Mouse (Mus musculus) intestine, embryonic 16.5 days (tissue): ENCODE measurements at regions not wholly inside any gene's neighbourhood (a gene's known extent, or its start where the extent isn't known, plus 50 kb on each side); places are given as distances from the start of the nearest gene placed in this dataset.
"Not testable (repeated sequence)": the region's sequence is repeated elsewhere in the genome, so short reads cannot be mapped to it uniquely, and the experiment has no call there.

Source experiments
- ATAC-seq: fragments of 200-750 bp; cut with Nextera tagmentation; 2 replicates; pipeline ENCODE4 v1.8.0; 2017; ENCODE audit warnings: moderate TSS enrichment, moderate library complexity
- H3K27ac ChIP-seq: fragments of 300-500 bp; sonication (generic); 2 replicates; pipeline ENCODE4 v1.5.1; 2014; ENCODE audit warnings: mild to moderate bottlenecking, low read length
- H3K27me3 ChIP-seq: fragments of 300-500 bp; sonication (generic); replicated peaks from 2 replicates; pipeline ENCODE4 v1.6.1; 2014; ENCODE audit warnings: low read length, control low read depth, mixed read lengths; ENCODE audit not compliant: control insufficient read depth, insufficient read depth
- H3K36me3 ChIP-seq: fragments of 300-500 bp; sonication (generic); 2 replicates; pipeline ENCODE4 v1.6.1; 2014; ENCODE audit warnings: low read length, control low read depth; ENCODE audit not compliant: control insufficient read depth, insufficient read depth
- H3K4me1 ChIP-seq: fragments of 300-500 bp; sonication (generic); 2 replicates; pipeline ENCODE4 v1.6.1; 2014; ENCODE audit warnings: low read length, control low read depth, mixed read lengths; ENCODE audit not compliant: control insufficient read depth, insufficient read depth
- H3K4me2 ChIP-seq: fragments of 300-500 bp; sonication (generic); 2 replicates; pipeline ENCODE4 v1.6.1; 2014; ENCODE audit warnings: low read depth, low read length, control low read depth
- H3K4me3 ChIP-seq: fragments of 300-500 bp; sonication (generic); 2 replicates; pipeline ENCODE4 v1.5.1; 2014; ENCODE audit warnings: mild to moderate bottlenecking, low read length
- H3K9ac ChIP-seq: fragments of 300-500 bp; sonication (generic); 2 replicates; pipeline ENCODE4 v1.6.1; 2014; ENCODE audit warnings: low read depth, low read length
- H3K9me3 ChIP-seq: fragments of 300-500 bp; sonication (generic); 2 replicates; pipeline ENCODE4 v1.6.1; 2016; ENCODE audit warnings: low read length, control low read depth; ENCODE audit not compliant: control insufficient read depth
- WGBS: fragments of 180-500 bp; shearing (Covaris S2); extraction: QIAGEN DNeasy Blood & Tissue Kit; methylation state at CpG from one replicate; pipeline ENCODE4 v1.1.7; 2014; 5-methylcytosine and 5-hydroxymethylcytosine counted together

- not testable (repeated sequence) for H3K4me1 ChIP-seq, H3K36me3 ChIP-seq, ATAC-seq, H3K4me3 ChIP-seq, H3K4me2 ChIP-seq, H3K27ac ChIP-seq, H3K9me3 ChIP-seq, H3K9ac ChIP-seq, H3K27me3 ChIP-seq
- WGBS = 87% methylated on average over 2 of the region's 2 CpGs
Observed at GRCm38 (mm10) chr10:56891530-56891929, 514.4 kb downstream of the Gja1 start.

- no peaks in the 10 kb centered on the region for H3K27me3 ChIP-seq
- H3K4me1 ChIP-seq = no peaks in the 10 kb centered on the region
- no peak overlapping the region for H3K9ac ChIP-seq
- no peaks in the 10 kb centered on the region for H3K9me3 ChIP-seq
- H3K4me3 ChIP-seq = no peak overlapping the region
- H3K4me2 ChIP-seq = no peak overlapping the region
- H3K36me3 ChIP-seq = no peaks in the 10 kb centered on the region
- no peak for ATAC-seq
- 69% methylated on average over 10 of the region's 10 CpGs for WGBS
- H3K27ac ChIP-seq = no peak overlapping the region
Observed at GRCm38 (mm10) chr10:56892666-56893209, 515.6 kb downstream of the Gja1 start.

GRCm38 (mm10) chr10:56893210-56893705, 516.1 kb downstream of the Gja1 start:
- H3K36me3 ChIP-seq = no peaks in the 10 kb centered on the region
- WGBS = 62% methylated on average over 8 of the region's 8 CpGs
- H3K27ac ChIP-seq = no peak overlapping the region
- H3K9me3 ChIP-seq = no peaks in the 10 kb centered on the region
- no peaks in the 10 kb centered on the region for H3K4me1 ChIP-seq
- H3K9ac ChIP-seq = no peak overlapping the region
- ATAC-seq = no peak
- H3K4me2 ChIP-seq = no peak overlapping the region
- H3K27me3 ChIP-seq = no peaks in the 10 kb centered on the region
- no peak overlapping the region for H3K4me3 ChIP-seq

GRCm38 (mm10) chr10:56899640-56900274, 522.6 kb downstream of the Gja1 start:
- Histone ChIP-seq H3K27me3 (no peaks in the 10 kb centered on the region), H3K4me1 (no peaks in the 10 kb centered on the region), H3K4me3 (no peak overlapping the region), H3K27ac (no peak overlapping the region), H3K9me3 (no peaks in the 10 kb centered on the region), H3K4me2 (no peak overlapping the region), H3K9ac (no peak overlapping the region), H3K36me3 (no peaks in the 10 kb centered on the region)
- WGBS = 81% methylated on average over 5 of the region's 5 CpGs
- ATAC-seq = no peak

GRCm38 (mm10) chr10:56900914-56901313, 523.8 kb downstream of the Gja1 start:
- H3K9ac ChIP-seq = no peak overlapping the region
- no peak for ATAC-seq
- 78% methylated on average over 6 of the region's 6 CpGs for WGBS
- H3K4me1 ChIP-seq = no peaks in the 10 kb centered on the region
- no peak overlapping the region for H3K27ac ChIP-seq
- no peaks in the 10 kb centered on the region for H3K27me3 ChIP-seq
- no peaks in the 10 kb centered on the region for H3K9me3 ChIP-seq
- H3K4me2 ChIP-seq = no peak overlapping the region
- H3K36me3 ChIP-seq = no peaks in the 10 kb centered on the region
- H3K4me3 ChIP-seq = no peak overlapping the region

- no peak overlapping the region for H3K27ac ChIP-seq
- H3K4me3 ChIP-seq = no peak overlapping the region
- H3K4me1 ChIP-seq = no peaks in the 10 kb centered on the region
- no peaks in the 10 kb centered on the region for H3K9me3 ChIP-seq
- H3K27me3 ChIP-seq = no peaks in the 10 kb centered on the region
- no peak for ATAC-seq
- no peaks in the 10 kb centered on the region for H3K36me3 ChIP-seq
- no peak overlapping the region for H3K4me2 ChIP-seq
- 82% methylated on average over 1 of the region's 1 CpGs for WGBS
- no peak overlapping the region for H3K9ac ChIP-seq
Observed at GRCm38 (mm10) chr10:56912711-56913110, 535.6 kb downstream of the Gja1 start.

GRCm38 (mm10) chr10:56914103-56914502, 537.0 kb downstream of the Gja1 start:
- Histone ChIP-seq H3K9me3 (no peaks in the 10 kb centered on the region), H3K27me3 (no peaks in the 10 kb centered on the region), H3K27ac (no peak overlapping the region), H3K9ac (no peak overlapping the region), H3K4me3 (no peak overlapping the region), H3K4me2 (no peak overlapping the region), H3K36me3 (no peaks in the 10 kb centered on the region), H3K4me1 (no peaks in the 10 kb centered on the region)
- ATAC-seq = no peak
- WGBS = 78% methylated on average over 5 of the region's 5 CpGs

GRCm38 (mm10) chr10:56918412-56918811, 541.3 kb downstream of the Gja1 start:
- no peak overlapping the region for H3K4me3 ChIP-seq
- H3K27ac ChIP-seq = no peak overlapping the region
- no peak overlapping the region for H3K9ac ChIP-seq
- 0 out of 2 replicates have a peak, but pooled peaks cover 4% of the 10 kb centered on the region for H3K4me1 ChIP-seq
- no peaks in the 10 kb centered on the region for H3K27me3 ChIP-seq
- H3K4me2 ChIP-seq = no peak overlapping the region
- 73% methylated on average over 5 of the region's 5 CpGs for WGBS
- H3K9me3 ChIP-seq = no peaks in the 10 kb centered on the region
- no peak for ATAC-seq
- H3K36me3 ChIP-seq = no peaks in the 10 kb centered on the region

- 40% methylated on average over 20 of the region's 20 CpGs for WGBS
- Histone ChIP-seq H3K36me3 (no peaks in the 10 kb centered on the region), H3K4me1 (0 out of 2 replicates have a peak, but pooled peaks cover 4% of the 10 kb centered on the region), H3K4me3 (no peak overlapping the region), H3K9me3 (no peaks in the 10 kb centered on the region), H3K27ac (no peak overlapping the region), H3K9ac (no peak overlapping the region), H3K27me3 (no peaks in the 10 kb centered on the region), H3K4me2 (no peak overlapping the region)
- no peak for ATAC-seq
Observed at GRCm38 (mm10) chr10:56920711-56921672, 543.9 kb downstream of the Gja1 start.
